Mouse (Mus musculus) lung, embryonic 14.5 days (tissue): ENCODE measurements around the gene Eif4e2. TPM values are rescaled to one million over a fixed set of nuclear protein-coding genes. Genes with fewer than 3 reads are reported as not detected.

Experiments
- ATAC-seq: fragments of 200-750 bp; cut with Nextera tagmentation; 2 replicates; pipeline ENCODE4 v1.8.0; 2017; ENCODE audit warnings: mild to moderate bottlenecking, moderate TSS enrichment, moderate library complexity; ENCODE audit not compliant: insufficient read depth
- DNase-seq: peaks from one replicate; pipeline ENCODE4 v3.0.0-alpha.2; 2015
- H3K27ac ChIP-seq: fragments of 300-500 bp; sonication (generic); 2 replicates; pipeline ENCODE4 v1.5.1; 2014; ENCODE audit warnings: low read depth, mild to moderate bottlenecking, moderate library complexity
- H3K27me3 ChIP-seq: fragments of 300-500 bp; sonication (generic); 2 replicates; pipeline ENCODE4 v1.6.1; 2014; ENCODE audit warnings: low read length, control low read depth; ENCODE audit not compliant: insufficient read depth
- H3K36me3 ChIP-seq: fragments of 300-500 bp; sonication (generic); 2 replicates; pipeline ENCODE4 v1.6.1; 2014; ENCODE audit warnings: control low read depth; ENCODE audit not compliant: insufficient read depth
- H3K4me1 ChIP-seq: fragments of 300-500 bp; sonication (generic); 2 replicates; pipeline ENCODE4 v1.6.1; 2014; ENCODE audit warnings: antibody characterized with exemption, control low read depth; ENCODE audit not compliant: insufficient read depth
- H3K4me2 ChIP-seq: fragments of 300-500 bp; sonication (generic); 2 replicates; pipeline ENCODE4 v1.6.1; 2014; ENCODE audit warnings: mild to moderate bottlenecking
- H3K4me3 ChIP-seq: fragments of 300-500 bp; sonication (generic); 2 replicates; pipeline ENCODE4 v1.5.1; 2014; ENCODE audit warnings: low read depth, low read length
- H3K9ac ChIP-seq: fragments of 300-500 bp; sonication (generic); 2 replicates; pipeline ENCODE4 v1.6.1; 2014
- H3K9me3 ChIP-seq: fragments of 300-500 bp; sonication (generic); 2 replicates; pipeline ENCODE4 v1.6.1; 2016; ENCODE audit warnings: low read depth, low read length, control low read depth
- CTCF ChIP-seq: IDR thresholded peaks from 2 replicates; pipeline ENCODE4 v1.5.1; 2016; ENCODE audit warnings: antibody characterized with exemption, low read depth
- WGBS: fragments of 180-500 bp; shearing (Covaris S2); extraction: QIAGEN DNeasy Blood & Tissue Kit; methylation state at CpG from one replicate; pipeline ENCODE4 v1.1.7; 2014; 5-methylcytosine and 5-hydroxymethylcytosine counted together
- polyA plus RNA-seq: library from polyadenylated mRNA; unstranded; fragments of >200 nt; fragmentation: Nextera tagmentation; extraction: Ambion mirVana; gene quantifications from 2 replicates; pipeline ENCODE4 v1.2.1, GENCODE M21; 2014

Eif4e2 gene
- polyA plus RNA-seq, 1 experiment from 2014 or later = 160 TPM

DNA sequence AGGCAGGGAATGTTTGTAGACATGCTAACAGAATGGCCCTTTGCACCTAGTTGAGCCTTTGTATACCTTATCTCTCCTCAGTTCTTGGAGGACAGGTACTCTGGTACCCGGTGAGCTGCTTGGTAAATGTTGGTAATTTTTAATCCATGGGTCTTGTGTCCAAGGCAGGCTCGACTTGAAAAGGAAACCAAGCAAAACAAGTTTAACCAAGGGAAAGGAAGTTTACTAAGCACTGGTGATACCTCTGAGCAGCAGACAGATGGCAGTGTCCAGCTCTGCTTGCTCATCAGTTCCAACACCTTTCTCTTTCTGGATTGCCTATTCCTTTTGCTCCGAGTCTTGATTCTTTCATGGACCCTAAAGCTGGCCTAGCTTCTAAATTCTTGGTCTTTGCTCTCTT lies 4.2 kb downstream of the Eif4e2 start:
- WGBS = 51% methylated on average over 3 of the region's 3 CpGs
- H3K9ac ChIP-seq = no peak overlapping the region
- H3K4me2 ChIP-seq = no peak overlapping the region
- H3K27me3 ChIP-seq = no peaks in the 10 kb centered on the region
- H3K9me3 ChIP-seq = no peaks in the 10 kb centered on the region
- H3K4me1 ChIP-seq = peaks cover 8% of the 10 kb centered on the region; the same call in 1 of the 2 replicates
- DNase-seq = no peak
- ATAC-seq = no peak
- peak; percentile 42 for TF ChIP-seq CTCF
- no peak overlapping the region for H3K4me3 ChIP-seq
- no peak overlapping the region for H3K27ac ChIP-seq
- H3K36me3 ChIP-seq = peaks cover 52% of the 10 kb centered on the region

DNA sequence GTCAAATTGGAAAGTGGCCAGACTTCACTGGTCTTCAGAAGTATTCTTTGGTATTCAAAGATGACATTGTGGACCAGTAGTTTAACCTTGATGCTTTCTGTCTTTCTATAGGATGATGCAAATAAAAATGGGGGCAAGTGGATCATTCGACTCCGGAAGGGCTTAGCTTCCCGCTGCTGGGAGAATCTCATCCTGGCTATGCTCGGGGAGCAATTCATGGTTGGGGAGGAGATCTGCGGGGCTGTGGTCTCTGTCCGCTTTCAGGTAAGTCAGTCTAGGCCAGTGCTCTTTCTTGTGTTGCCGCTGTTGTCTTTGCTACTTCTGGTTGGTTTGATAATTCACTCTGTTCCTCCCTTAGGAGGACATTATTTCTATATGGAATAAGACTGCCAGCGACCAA lies 12.0 kb downstream of the Eif4e2 start:
- DNase-seq (no peak), ATAC-seq (no peak)
- H3K9ac ChIP-seq = no peak overlapping the region
- no peak overlapping the region for H3K4me3 ChIP-seq
- H3K9me3 ChIP-seq = no peaks in the 10 kb centered on the region
- TF ChIP-seq CTCF = no peak
- no peaks in the 10 kb centered on the region for H3K27me3 ChIP-seq
- WGBS = 96% methylated on average over 8 of the region's 8 CpGs
- peaks cover 98% of the 10 kb centered on the region for H3K36me3 ChIP-seq
- H3K4me2 ChIP-seq = no peak overlapping the region
- H3K27ac ChIP-seq = no peak overlapping the region
- H3K4me1 ChIP-seq = no peaks in the 10 kb centered on the region

DNA sequence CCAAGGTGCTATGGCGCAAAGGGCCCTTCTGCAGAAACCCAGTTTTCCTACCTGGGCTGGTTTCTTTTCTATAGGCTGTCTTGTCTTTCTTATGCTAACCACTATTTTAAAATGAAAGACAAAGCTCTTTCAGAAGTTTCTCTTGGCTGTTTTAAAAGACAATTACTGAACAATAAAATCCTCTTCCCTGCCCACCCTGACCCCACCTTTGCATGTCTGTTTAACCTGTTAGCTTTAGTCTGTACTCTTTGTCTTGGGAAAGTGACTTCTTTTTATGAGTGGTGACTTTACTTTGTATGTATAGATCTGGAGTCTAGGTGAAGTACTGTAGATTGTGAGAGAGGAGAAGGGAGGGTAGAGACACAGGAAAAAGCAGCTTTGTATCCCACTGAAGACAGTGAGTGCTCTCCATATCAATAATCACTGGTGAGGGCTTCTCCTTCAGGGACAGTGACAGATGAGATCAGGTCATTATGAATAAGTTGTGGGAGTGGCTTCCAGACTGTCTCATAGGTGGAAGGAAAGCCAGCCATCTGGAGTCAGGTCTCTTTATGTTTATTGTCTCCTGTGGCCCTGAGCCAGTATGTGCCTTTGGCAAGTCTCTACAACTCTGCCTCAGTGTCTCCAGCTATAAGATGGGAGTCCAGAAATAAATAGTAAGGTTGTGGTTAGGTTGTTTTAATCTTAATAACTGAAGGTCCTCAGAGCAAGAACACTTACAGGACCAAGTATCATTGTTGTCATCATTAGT lies 12.9 kb downstream of the Eif4e2 start:
- no peaks in the 10 kb centered on the region for H3K4me1 ChIP-seq
- 100% methylated on average over 1 of the region's 1 CpGs for WGBS
- no peaks in the 10 kb centered on the region for H3K27me3 ChIP-seq

DNA sequence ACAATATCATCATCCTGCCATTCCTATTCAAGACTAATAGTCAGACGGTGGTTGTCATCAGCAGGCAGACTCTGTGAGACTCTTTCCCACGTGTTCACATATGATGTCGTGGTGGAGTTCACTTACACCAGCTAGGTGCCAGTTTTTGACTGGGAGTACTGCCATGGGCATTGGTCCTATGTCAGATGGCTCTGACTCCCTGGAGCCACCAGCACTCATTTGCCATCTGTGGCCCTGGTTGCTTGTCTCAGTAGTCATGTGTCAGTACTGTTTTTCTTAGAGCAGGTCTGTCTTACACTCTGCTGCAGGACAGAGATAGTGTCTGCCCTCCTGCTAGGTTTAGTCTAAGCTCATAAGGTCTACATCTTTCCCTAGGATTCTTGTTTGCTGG lies 13.4 kb downstream of the Eif4e2 start:
- Histone ChIP-seq H3K4me3 (no peak overlapping the region), H3K27ac (no peak overlapping the region), H3K27me3 (no peaks in the 10 kb centered on the region), H3K4me1 (no peaks in the 10 kb centered on the region), H3K4me2 (no peak overlapping the region), H3K36me3 (peaks cover 92% of the 10 kb centered on the region), H3K9ac (no peak overlapping the region), H3K9me3 (no peaks in the 10 kb centered on the region)
- TF ChIP-seq CTCF = no peak
- 91% methylated on average over 3 of the region's 3 CpGs for WGBS
- ATAC-seq (no peak), DNase-seq (no peak)

More for the DNA sequence above, 12.9 kb downstream of the Eif4e2 start:
- ATAC-seq (no peak), DNase-seq (no peak)
- Histone ChIP-seq H3K36me3 (peaks cover 92% of the 10 kb centered on the region), H3K9ac (no peak overlapping the region), H3K27ac (no peak overlapping the region), H3K9me3 (no peaks in the 10 kb centered on the region), H3K4me2 (no peak overlapping the region), H3K4me3 (no peak overlapping the region)
- TF ChIP-seq CTCF = no peak

- Histone ChIP-seq H3K9ac (no peak overlapping the region), H3K4me2 (no peak overlapping the region), H3K36me3 (peaks cover 70% of the 10 kb centered on the region), H3K4me3 (no peak overlapping the region), H3K4me1 (no peaks in the 10 kb centered on the region), H3K27ac (no peak overlapping the region), H3K27me3 (no peaks in the 10 kb centered on the region), H3K9me3 (no peaks in the 10 kb centered on the region)
- no peak for TF ChIP-seq CTCF
- 81% methylated on average over 5 of the region's 5 CpGs for WGBS
- ATAC-seq = no peak
- no peak for DNase-seq
These were observed 16.9 kb downstream of the Eif4e2 start for GRCm38 (mm10) chr1:87230606-87231005.

DNA sequence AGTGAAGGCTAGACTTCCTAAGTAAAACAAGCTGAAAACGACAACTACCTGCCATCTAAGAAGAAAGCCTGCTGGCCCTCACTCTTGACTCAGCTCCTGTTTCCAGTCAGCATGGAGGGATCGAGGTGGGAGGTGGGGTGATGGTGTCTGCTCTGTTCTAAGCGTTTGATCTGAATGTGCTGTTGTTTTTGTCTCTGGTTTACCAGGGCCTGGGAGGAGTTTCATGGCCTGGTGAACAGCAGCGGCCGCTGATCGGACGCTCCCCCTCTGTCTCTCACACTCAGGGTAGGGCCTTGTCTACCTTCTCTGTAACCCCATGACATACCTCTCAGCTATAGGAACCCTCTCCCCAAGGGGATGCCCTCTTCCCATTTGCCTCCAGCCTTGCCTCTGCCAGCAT lies 18.5 kb downstream of the Eif4e2 start:
- Histone ChIP-seq H3K4me1 (no peaks in the 10 kb centered on the region), H3K9me3 (no peaks in the 10 kb centered on the region), H3K9ac (no peak overlapping the region), H3K27me3 (no peaks in the 10 kb centered on the region), H3K4me3 (no peak overlapping the region), H3K4me2 (no peak overlapping the region), H3K27ac (no peak overlapping the region), H3K36me3 (peaks cover 56% of the 10 kb centered on the region)
- no peak for DNase-seq
- no peak for TF ChIP-seq CTCF
- WGBS = 82% methylated on average over 7 of the region's 7 CpGs
- ATAC-seq = no peak

GRCm38 (mm10) chr1:87239056-87239455 lies 25.3 kb downstream of the Eif4e2 start:
- WGBS = 56% methylated on average over 8 of the region's 8 CpGs
- H3K27ac ChIP-seq = no peak overlapping the region
- DNase-seq = no peak
- H3K4me2 ChIP-seq = no peak overlapping the region
- peaks cover 25% of the 10 kb centered on the region for H3K36me3 ChIP-seq
- no peak for TF ChIP-seq CTCF
- no peak overlapping the region for H3K4me3 ChIP-seq
- ATAC-seq = no peak
- H3K27me3 ChIP-seq = no peaks in the 10 kb centered on the region
- no peak overlapping the region for H3K9ac ChIP-seq
- H3K9me3 ChIP-seq = no peaks in the 10 kb centered on the region
- H3K4me1 ChIP-seq = no peaks in the 10 kb centered on the region
